Mouse (Mus musculus) MEL (cell line): ENCODE measurements around the gene Scaf11. TPM values are rescaled to one million over a fixed set of nuclear protein-coding genes. Genes with fewer than 3 reads are reported as not detected.
A peak's percentile ranks its signal among the peaks of the same experiment; 100 is the strongest.

Experiments used
- DNase-seq: peaks from one replicate; pipeline ENCODE4 v3.0.0; 2011; ENCODE audit warnings: low read depth, low spot score
- H3K27ac ChIP-seq: 2 replicates; pipeline ENCODE4 v1.5.1; 2012; ENCODE audit warnings: low read depth, mild to moderate bottlenecking, control low read depth, low read length, moderate library complexity; ENCODE audit not compliant: control insufficient read depth
- H3K27me3 ChIP-seq, 2 experiments: fragments of 150-350 bp in 1 of 2; sonication (generic) in 1 of 2; 2 replicates each; pipeline ENCODE4 v1.6.1; 2012; ENCODE audit warnings: low read length in 2 of 2, mild to moderate bottlenecking in 2 of 2, improper control_type of control experiment in 1 of 2, moderate library complexity in 1 of 2; ENCODE audit not compliant: insufficient read depth in 2 of 2, control insufficient read depth in 1 of 2
- H3K36me3 ChIP-seq, 2 experiments: 2 replicates each; pipeline ENCODE4 v1.6.1; 2012 to 2014; ENCODE audit warnings: low read length in 2 of 2, improper control_type of control experiment in 1 of 2, inconsistent platforms in 1 of 2, mild to moderate bottlenecking in 1 of 2; ENCODE audit not compliant: insufficient read depth in 2 of 2, control insufficient read depth in 1 of 2
- H3K4me1 ChIP-seq, 2 experiments: fragments of 150-350 bp in 1 of 2; sonication (generic) in 1 of 2; 2 replicates each; pipeline ENCODE4 v1.6.1; 2012; ENCODE audit warnings: low read length in 2 of 2, improper control_type of control experiment in 1 of 2, mild to moderate bottlenecking in 1 of 2; ENCODE audit not compliant: insufficient read depth in 2 of 2, control insufficient read depth in 1 of 2
- H3K4me3 ChIP-seq, 2 experiments: fragments of 150-350 bp in 1 of 2; sonication (generic) in 1 of 2; 2 replicates each; pipeline ENCODE4 v1.5.1; 2012; ENCODE audit warnings: low read depth in 2 of 2, low read length in 2 of 2, mild to moderate bottlenecking in 2 of 2, moderate library complexity in 2 of 2, control low read depth in 1 of 2, improper control_type of control experiment in 1 of 2; ENCODE audit not compliant: control insufficient read depth in 1 of 2, insufficient read depth in 1 of 2
- H3K79me2 ChIP-seq: 2 replicates; pipeline ENCODE4 v1.6.1; 2012; ENCODE audit warnings: mild to moderate bottlenecking, low read length, moderate library complexity; ENCODE audit not compliant: control insufficient read depth, poor library complexity, insufficient read depth
- H3K9ac ChIP-seq: 2 replicates; pipeline ENCODE4 v1.6.1; 2012; ENCODE audit warnings: low read depth, mild to moderate bottlenecking, control low read depth, low read length, moderate library complexity; ENCODE audit not compliant: control insufficient read depth, poor library complexity, severe bottlenecking
- H3K9me3 ChIP-seq: fragments of 150-350 bp; sonication (generic); replicated peaks from 2 replicates; pipeline ENCODE4 v1.6.1; 2012; ENCODE audit warnings: mild to moderate bottlenecking, low read length, improper control_type of control experiment, moderate library complexity; ENCODE audit not compliant: insufficient read depth
- BHLHE40 ChIP-seq: IDR thresholded peaks from 2 replicates; pipeline ENCODE4 v1.6.1; 2012; ENCODE audit warnings: low read depth, mild to moderate bottlenecking, inconsistent platforms, low read length, improper control_type of control experiment, borderline replicate concordance
- CHD1 ChIP-seq: IDR thresholded peaks from 2 replicates; pipeline ENCODE4 v1.6.1; 2012; ENCODE audit warnings: low read depth, mild to moderate bottlenecking, inconsistent platforms, low read length, improper control_type of control experiment
- CTCF ChIP-seq, 3 experiments: IDR thresholded peaks in 2 of 3; conservative IDR thresholded peaks in 1 of 3; 2 replicates each; pipeline ENCODE4 v1.5.1; 2011 to 2012; ENCODE audit warnings: low read length in 3 of 3, low read depth in 2 of 3, mild to moderate bottlenecking in 2 of 3, improper control_type of control experiment in 1 of 3, inconsistent platforms in 1 of 3, mixed read lengths in 1 of 3, moderate library complexity in 1 of 3; ENCODE audit not compliant: control insufficient read depth in 1 of 3, insufficient read depth in 1 of 3, poor library complexity in 1 of 3, severe bottlenecking in 1 of 3
- ELF1 ChIP-seq: IDR thresholded peaks from 2 replicates; pipeline ENCODE4 v1.6.1; 2014; ENCODE audit warnings: low read depth, mild to moderate bottlenecking, inconsistent platforms, low read length, improper control_type of control experiment, moderate library complexity
- EP300 ChIP-seq, 2 experiments: IDR thresholded peaks; 2 replicates each; pipeline ENCODE4 v1.6.1; 2011; ENCODE audit warnings: improper control_type of control experiment in 2 of 2, low read length in 2 of 2, low read depth in 1 of 2, mild to moderate bottlenecking in 1 of 2
- ETS1 ChIP-seq: IDR thresholded peaks from 2 replicates; pipeline ENCODE4 v1.6.1; 2012; ENCODE audit warnings: low read depth, mild to moderate bottlenecking, inconsistent platforms, low read length, improper control_type of control experiment, moderate library complexity
- GATA1 ChIP-seq: IDR thresholded peaks from 2 replicates; pipeline ENCODE4 v1.6.1; 2011; ENCODE audit warnings: low read depth, low read length, improper control_type of control experiment
- HCFC1 ChIP-seq: IDR thresholded peaks from 2 replicates; pipeline ENCODE4 v1.6.1; 2012; ENCODE audit warnings: low read depth, mild to moderate bottlenecking, inconsistent platforms, low read length, improper control_type of control experiment, moderate library complexity
- JUND ChIP-seq: IDR thresholded peaks from 2 replicates; pipeline ENCODE4 v1.6.1; 2011; ENCODE audit warnings: low read depth, mild to moderate bottlenecking, improper control_type of control experiment, low read length
- MAFK ChIP-seq: IDR thresholded peaks from 2 replicates; pipeline ENCODE4 v1.6.1; 2011; ENCODE audit warnings: low read depth, mild to moderate bottlenecking, low read length, improper control_type of control experiment, borderline replicate concordance
- MAX ChIP-seq: IDR thresholded peaks from 2 replicates; pipeline ENCODE4 v1.6.1; 2011; ENCODE audit warnings: low read length, improper control_type of control experiment
- MAZ ChIP-seq: IDR thresholded peaks from 2 replicates; pipeline ENCODE4 v1.6.1; 2012; ENCODE audit warnings: low read depth, mild to moderate bottlenecking, inconsistent platforms, low read length, improper control_type of control experiment
- MEF2A ChIP-seq: IDR thresholded peaks from 2 replicates; pipeline ENCODE4 v1.6.1; 2014; ENCODE audit warnings: low read depth, mild to moderate bottlenecking, inconsistent platforms, low read length, improper control_type of control experiment; ENCODE audit not compliant: poor library complexity, insufficient replicate concordance, severe bottlenecking; ENCODE audit errors: extremely low read depth
- MXI1 ChIP-seq: IDR thresholded peaks from 2 replicates; pipeline ENCODE4 v1.6.1; 2011; ENCODE audit warnings: mild to moderate bottlenecking, low read depth, low read length, improper control_type of control experiment
- MYC ChIP-seq: IDR thresholded peaks from 2 replicates; pipeline ENCODE4 v1.6.1; 2011; ENCODE audit warnings: low read depth, mild to moderate bottlenecking, low read length, improper control_type of control experiment, moderate library complexity
- NRF1 ChIP-seq: IDR thresholded peaks from 2 replicates; pipeline ENCODE4 v1.6.1; 2014; ENCODE audit warnings: low read depth, mild to moderate bottlenecking, inconsistent platforms, low read length, improper control_type of control experiment, moderate library complexity; ENCODE audit not compliant: poor library complexity, insufficient read depth, severe bottlenecking
- POLR2A ChIP-seq, 2 experiments: IDR thresholded peaks; 2 replicates each; pipeline ENCODE4 v1.6.1; 2011 to 2012; ENCODE audit warnings: low read length in 2 of 2, mild to moderate bottlenecking in 2 of 2, control low read depth in 1 of 2, improper control_type of control experiment in 1 of 2, low read depth in 1 of 2, moderate library complexity in 1 of 2; ENCODE audit not compliant: control insufficient read depth in 1 of 2, insufficient read depth in 1 of 2, poor library complexity in 1 of 2
- POLR2AphosphoS2 ChIP-seq: IDR thresholded peaks from 2 replicates; pipeline ENCODE4 v1.6.1; 2011; ENCODE audit warnings: low read length, improper control_type of control experiment
- POLR2AphosphoS5 ChIP-seq: IDR thresholded peaks from 2 replicates; pipeline ENCODE4 v1.6.1; 2012; ENCODE audit warnings: low read depth, borderline replicate concordance, mild to moderate bottlenecking, inconsistent platforms, low read length, moderate library complexity, mixed read lengths
- RAD21 ChIP-seq: IDR thresholded peaks from 2 replicates; pipeline ENCODE4 v1.6.1; 2011; ENCODE audit warnings: mild to moderate bottlenecking, low read depth, low read length, improper control_type of control experiment
- RCOR1 ChIP-seq: IDR thresholded peaks from 2 replicates; pipeline ENCODE4 v1.6.1; 2012; ENCODE audit warnings: low read depth, mild to moderate bottlenecking, inconsistent platforms, low read length, improper control_type of control experiment
- SIN3A ChIP-seq: IDR thresholded peaks from 2 replicates; pipeline ENCODE4 v1.6.1; 2012; ENCODE audit warnings: low read length, improper control_type of control experiment, inconsistent platforms
- SMC3 ChIP-seq: IDR thresholded peaks from 2 replicates; pipeline ENCODE4 v1.6.1; 2011; ENCODE audit warnings: low read depth, low read length, improper control_type of control experiment
- TAL1 ChIP-seq: IDR thresholded peaks from 2 replicates; pipeline ENCODE4 v1.6.1; 2012; ENCODE audit warnings: mild to moderate bottlenecking, inconsistent platforms, low read length, moderate library complexity, mixed read lengths
- TBP ChIP-seq: IDR thresholded peaks from 2 replicates; pipeline ENCODE4 v1.8.0; 2011; ENCODE audit warnings: low read depth, low read length, improper control_type of control experiment
- TCF12 ChIP-seq: IDR thresholded peaks from 2 replicates; pipeline ENCODE4 v1.6.1; 2014; ENCODE audit warnings: low read depth, mild to moderate bottlenecking, inconsistent platforms, low read length, improper control_type of control experiment, moderate library complexity
- UBTF ChIP-seq: IDR thresholded peaks from 2 replicates; pipeline ENCODE4 v1.6.1; 2012; ENCODE audit warnings: low read depth, mild to moderate bottlenecking, inconsistent platforms, low read length, improper control_type of control experiment, moderate library complexity, borderline replicate concordance; ENCODE audit not compliant: insufficient read depth
- USF1 ChIP-seq: IDR thresholded peaks from 2 replicates; pipeline ENCODE4 v1.6.1; 2014; ENCODE audit warnings: low read depth, mild to moderate bottlenecking, inconsistent platforms, low read length, improper control_type of control experiment, moderate library complexity
- USF2 ChIP-seq, 2 experiments: IDR thresholded peaks; 2 replicates each; pipeline ENCODE4 v1.6.1; 2011 to 2012; ENCODE audit warnings: improper control_type of control experiment in 2 of 2, low read length in 2 of 2, borderline replicate concordance in 1 of 2, inconsistent platforms in 1 of 2, low read depth in 1 of 2, mild to moderate bottlenecking in 1 of 2; ENCODE audit not compliant: insufficient read depth in 1 of 2
- ZC3H11A ChIP-seq: IDR thresholded peaks from 2 replicates; pipeline ENCODE4 v1.6.1; 2012; ENCODE audit warnings: low read depth, mild to moderate bottlenecking, inconsistent platforms, low read length, improper control_type of control experiment
- polyA plus RNA-seq, 2 experiments: library from polyadenylated mRNA; stranded (reverse) in 1 of 2; unstranded in 1 of 2; fragments of >175 nt in 1 of 2; fragments of >200 nt in 1 of 2; gene quantifications; 2 replicates each; pipeline versions ENCODE4 v1.2.1 to v1.2.4; 2012; ENCODE audit warnings: low replicate concordance in 2 of 2, low read depth in 1 of 2; ENCODE audit not compliant: insufficient read length in 2 of 2, insufficient read depth in 1 of 2, missing spikeins in 1 of 2
- total RNA-seq: library from RNA; depleted of rRNA; stranded (reverse); fragments of 300-350 nt; gene quantifications from 2 replicates; pipeline ENCODE4 v1.2.3, GENCODE M21; 2012

Gene Scaf11
- total and polyA plus RNA-seq, 3 experiments: 137 to 242 (median 165) TPM

DNA sequence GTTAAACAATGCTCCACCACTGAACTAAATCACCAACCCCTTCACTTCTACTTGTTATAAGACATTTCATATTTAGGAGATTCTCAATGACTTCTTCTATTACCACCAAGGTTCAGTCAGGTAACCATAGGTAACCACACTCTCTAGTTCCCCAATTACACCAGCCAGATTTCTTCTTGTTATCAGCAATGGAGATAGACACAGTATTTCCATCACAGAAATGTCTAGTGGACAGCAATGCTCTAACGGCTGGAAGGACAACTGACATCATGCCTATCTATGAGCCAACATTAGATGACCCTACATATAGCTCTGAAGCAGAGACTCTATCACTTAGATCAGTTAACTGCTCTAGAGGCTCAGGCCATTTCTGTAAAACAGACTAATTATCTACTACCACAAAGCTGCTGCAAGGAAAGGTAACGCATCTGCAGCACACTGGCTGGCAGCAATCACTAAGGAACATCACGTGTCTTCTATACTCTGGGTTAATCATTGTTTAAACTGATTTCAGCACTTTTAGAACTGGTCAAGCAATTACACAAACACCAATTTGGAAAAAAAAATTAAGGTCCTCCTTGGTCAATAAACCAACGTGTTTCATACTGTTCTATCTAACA lies 4.9 kb downstream of the Scaf11 start:
- peaks cover 14 to 58% of the 10 kb centered on the region in 2 experiments for H3K36me3 ChIP-seq
- no peak overlapping the region for H3K9ac ChIP-seq

DNA sequence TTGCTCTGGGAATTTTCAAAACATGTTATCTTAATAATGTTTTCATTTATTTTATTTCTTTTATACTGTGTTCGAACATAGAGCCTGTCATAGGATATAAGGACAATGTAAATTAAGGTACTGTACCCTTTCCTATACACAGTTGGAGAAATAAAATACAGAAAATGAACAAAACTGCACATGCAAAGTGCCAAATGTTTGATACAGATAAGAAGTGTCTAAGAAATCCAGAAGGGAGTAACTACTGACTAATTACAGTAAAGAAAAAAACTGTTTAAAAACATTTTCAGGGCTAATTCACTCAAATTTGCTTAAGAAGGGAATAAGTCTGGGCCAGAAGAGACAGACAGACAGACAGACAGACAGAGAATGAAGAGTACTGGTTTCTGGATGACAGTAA lies 7.3 kb downstream of the Scaf11 start:
- H3K9me3 ChIP-seq: no peaks in the 10 kb centered on the region
- no peak overlapping the region for H3K27ac ChIP-seq
- no peak overlapping the region for H3K4me3 ChIP-seq
- H3K79me2 ChIP-seq: peaks cover 71% of the 10 kb centered on the region
- H3K36me3 ChIP-seq: peaks cover 33 to 59% of the 10 kb centered on the region in 2 experiments
- no peaks in the 10 kb centered on the region for H3K27me3 ChIP-seq
- H3K4me1 ChIP-seq: peaks cover 31 to 44% of the 10 kb centered on the region in 2 experiments
- peak; percentile 50 for DNase-seq
- no peak overlapping the region for H3K9ac ChIP-seq
- TF ChIP-seq SIN3A: no peak
- TF ChIP-seq RAD21: no peak
- TF ChIP-seq MAFK: no peak
- TF ChIP-seq MAX: no peak
- 0 out of 2 replicates have a peak, but pooled peaks have one; percentile 11 for TF ChIP-seq MYC
- TF ChIP-seq NRF1: no peak
- no peak for TF ChIP-seq MXI1
- TF ChIP-seq TAL1: peak; percentile 41
- no peak for TF ChIP-seq JUND
- no peak for TF ChIP-seq POLR2AphosphoS5
- no peak for TF ChIP-seq HCFC1
- no peak for TF ChIP-seq TBP
- peak; percentile 75 for TF ChIP-seq GATA1
- no peak for TF ChIP-seq CTCF (IDR thresholded peaks at IDR 0.05 in 2 of 3, conservative IDR thresholded peaks at IDR 0.05 in 1 of 3; ENCODE audit: control insufficient read depth in 1 of 3, insufficient read depth in 1 of 3, low read depth in 2 of 3, low read length in 3 of 3, poor library complexity in 1 of 3, severe bottlenecking in 1 of 3)
- no peak for TF ChIP-seq POLR2AphosphoS2
- no peak for TF ChIP-seq RCOR1
- no peak for TF ChIP-seq SMC3
- TF ChIP-seq BHLHE40: peak; percentile 92
- TF ChIP-seq UBTF: no peak
- TF ChIP-seq ETS1: no peak
- TF ChIP-seq ZC3H11A: no peak
- no peak for TF ChIP-seq USF2 (IDR thresholded peaks at IDR 0.05; ENCODE audit: borderline replicate concordance in 1 of 2, insufficient read depth in 1 of 2, low read depth in 1 of 2, low read length in 2 of 2)
- TF ChIP-seq TCF12: peak; percentile 30; the same call in 1 of the 2 replicates
- no peak for TF ChIP-seq POLR2A (IDR thresholded peaks at IDR 0.05; ENCODE audit: control insufficient read depth in 1 of 2, insufficient read depth in 1 of 2, low read depth in 1 of 2, low read length in 2 of 2, poor library complexity in 1 of 2)
- TF ChIP-seq CHD1: no peak
- TF ChIP-seq MAZ: no peak

More for the DNA sequence above, 4.9 kb downstream of the Scaf11 start:
- H3K4me3 ChIP-seq: no peak overlapping the region
- H3K4me1 ChIP-seq: peaks cover 32 to 43% of the 10 kb centered on the region in 2 experiments
- no peak overlapping the region for H3K27ac ChIP-seq
- DNase-seq: peak; percentile 64
- H3K9me3 ChIP-seq: no peaks in the 10 kb centered on the region
- H3K27me3 ChIP-seq: no peaks in the 10 kb centered on the region
- TF ChIP-seq POLR2A (IDR thresholded peaks at IDR 0.05; ENCODE audit: control insufficient read depth in 1 of 2, insufficient read depth in 1 of 2, low read depth in 1 of 2, low read length in 2 of 2, poor library complexity in 1 of 2) (peak in 1 of 2 experiments; percentile 32; a peak in 1 of 4 replicates), EP300 (IDR thresholded peaks at IDR 0.05; ENCODE audit: low read depth in 1 of 2, low read length in 2 of 2) (peak; percentile 50 to 51), ELF1 (no peak), UBTF (no peak), TCF12 (no peak), HCFC1 (no peak), ETS1 (no peak), MEF2A (no peak), MAX (peak; percentile 22; the same call in 1 of the 2 replicates), MXI1 (no peak), BHLHE40 (peak; percentile 54; the same call in 1 of the 2 replicates), RCOR1 (peak; percentile 84), USF1 (peak; percentile 71), GATA1 (peak; percentile 69)
- TF ChIP-seq, all 39 proteins: peak for 7
- peaks cover 79% of the 10 kb centered on the region for H3K79me2 ChIP-seq
